Mouse (Mus musculus) lung, embryonic 14.5 days (tissue): ENCODE data around the gene Nradd. TPM values are rescaled to one million over a fixed set of nuclear protein-coding genes. Genes with fewer than 3 reads are reported as not detected.
A peak's percentile ranks its signal among the peaks of the same experiment; 100 is the strongest.

Source experiments
- ATAC-seq: fragments of 200-750 bp; cut with Nextera tagmentation; 2 replicates; pipeline ENCODE4 v1.8.0; 2017; ENCODE audit warnings: mild to moderate bottlenecking, moderate TSS enrichment, moderate library complexity; ENCODE audit not compliant: insufficient read depth
- DNase-seq: peaks from one replicate; pipeline ENCODE4 v3.0.0-alpha.2; 2015
- H3K27ac ChIP-seq: fragments of 300-500 bp; sonication (generic); 2 replicates; pipeline ENCODE4 v1.5.1; 2014; ENCODE audit warnings: low read depth, mild to moderate bottlenecking, moderate library complexity
- H3K27me3 ChIP-seq: fragments of 300-500 bp; sonication (generic); 2 replicates; pipeline ENCODE4 v1.6.1; 2014; ENCODE audit warnings: low read length, control low read depth; ENCODE audit not compliant: insufficient read depth
- H3K36me3 ChIP-seq: fragments of 300-500 bp; sonication (generic); 2 replicates; pipeline ENCODE4 v1.6.1; 2014; ENCODE audit warnings: control low read depth; ENCODE audit not compliant: insufficient read depth
- H3K4me1 ChIP-seq: fragments of 300-500 bp; sonication (generic); 2 replicates; pipeline ENCODE4 v1.6.1; 2014; ENCODE audit warnings: antibody characterized with exemption, control low read depth; ENCODE audit not compliant: insufficient read depth
- H3K4me2 ChIP-seq: fragments of 300-500 bp; sonication (generic); 2 replicates; pipeline ENCODE4 v1.6.1; 2014; ENCODE audit warnings: mild to moderate bottlenecking
- H3K4me3 ChIP-seq: fragments of 300-500 bp; sonication (generic); 2 replicates; pipeline ENCODE4 v1.5.1; 2014; ENCODE audit warnings: low read depth, low read length
- H3K9ac ChIP-seq: fragments of 300-500 bp; sonication (generic); 2 replicates; pipeline ENCODE4 v1.6.1; 2014
- H3K9me3 ChIP-seq: fragments of 300-500 bp; sonication (generic); 2 replicates; pipeline ENCODE4 v1.6.1; 2016; ENCODE audit warnings: low read depth, low read length, control low read depth
- CTCF ChIP-seq: IDR thresholded peaks from 2 replicates; pipeline ENCODE4 v1.5.1; 2016; ENCODE audit warnings: antibody characterized with exemption, low read depth
- WGBS: fragments of 180-500 bp; shearing (Covaris S2); extraction: QIAGEN DNeasy Blood & Tissue Kit; methylation state at CpG from one replicate; pipeline ENCODE4 v1.1.7; 2014; 5-methylcytosine and 5-hydroxymethylcytosine counted together
- polyA plus RNA-seq: library from polyadenylated mRNA; unstranded; fragments of >200 nt; fragmentation: Nextera tagmentation; extraction: Ambion mirVana; gene quantifications from 2 replicates; pipeline ENCODE4 v1.2.1, GENCODE M21; 2014

Nradd gene
- polyA plus RNA-seq, 1 experiment from 2014 or later = 29.9 TPM

DNA sequence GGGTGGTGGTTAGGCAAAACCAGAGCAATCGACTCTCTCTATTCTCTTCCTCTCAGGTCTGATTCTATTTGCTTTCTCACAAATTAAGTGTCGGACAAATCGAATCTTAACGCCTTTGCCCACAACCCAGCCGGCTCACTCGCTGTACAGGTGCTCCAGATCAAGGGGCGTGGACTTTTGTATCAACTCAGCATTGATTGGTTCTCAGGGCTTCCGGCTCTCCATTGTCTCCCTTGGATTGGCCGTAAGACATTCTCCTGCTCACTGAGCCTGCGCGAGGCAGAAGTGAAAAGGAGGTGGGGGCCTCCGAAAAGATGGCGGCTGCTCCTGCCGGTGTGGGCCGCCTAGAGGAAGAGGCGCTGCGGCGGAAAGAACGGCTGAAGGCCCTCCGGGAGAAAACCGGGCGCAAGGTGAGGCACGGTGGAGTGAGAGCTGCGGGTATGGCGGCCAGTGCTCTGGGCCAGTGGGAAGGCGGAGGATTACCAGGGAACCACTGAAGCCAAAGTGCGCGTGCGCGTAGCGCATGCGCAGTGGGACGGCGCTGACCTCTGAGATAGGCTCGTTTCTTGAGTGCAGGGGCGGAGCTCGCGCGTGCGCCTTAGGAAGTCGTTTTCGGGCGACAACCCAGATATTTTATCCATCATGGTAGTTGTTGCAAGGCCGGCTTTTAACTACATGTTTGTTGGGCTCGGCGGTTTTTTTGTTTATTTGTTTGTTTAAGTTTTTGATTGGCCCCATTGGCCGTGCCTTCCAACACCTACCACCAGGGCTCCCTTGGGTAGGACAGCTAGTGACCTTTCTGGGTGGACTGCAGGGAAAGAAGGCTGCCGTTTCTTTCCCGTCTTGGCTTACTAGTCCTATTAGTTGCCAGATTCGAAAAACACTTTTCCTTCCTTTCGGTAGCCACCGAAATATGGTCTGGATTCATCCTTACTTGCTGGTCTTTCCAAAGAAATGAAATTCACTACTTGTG lies 32.3 kb upstream of the Nradd start, which contains the start of gene Ccdc12:
Gene Ccdc12 (plus strand): TSS at position 255 of the 973 bp plus-strand sequence.
- H3K9ac ChIP-seq = peak within 1 kb of the TSS; percentile 74
- H3K4me3 ChIP-seq = peak within 1 kb of the TSS; percentile 67
- ATAC-seq (peak; percentile 94), DNase-seq (peak; percentile 98)
- under 1% methylated on average over 52 of the region's 52 CpGs for WGBS
- peak within 1 kb of the TSS; percentile 89 for H3K27ac ChIP-seq
- peaks cover 16% of the 10 kb centered on the region for H3K4me1 ChIP-seq
- peaks cover 25% of the 10 kb centered on the region for H3K27me3 ChIP-seq
- peak within 1 kb of the TSS; percentile 66 for H3K4me2 ChIP-seq
- no peaks in the 10 kb centered on the region for H3K9me3 ChIP-seq
- H3K36me3 ChIP-seq = peaks cover 4% of the 10 kb centered on the region; the same call in 1 of the 2 replicates
- TF ChIP-seq CTCF = peak; percentile 50

DNA sequence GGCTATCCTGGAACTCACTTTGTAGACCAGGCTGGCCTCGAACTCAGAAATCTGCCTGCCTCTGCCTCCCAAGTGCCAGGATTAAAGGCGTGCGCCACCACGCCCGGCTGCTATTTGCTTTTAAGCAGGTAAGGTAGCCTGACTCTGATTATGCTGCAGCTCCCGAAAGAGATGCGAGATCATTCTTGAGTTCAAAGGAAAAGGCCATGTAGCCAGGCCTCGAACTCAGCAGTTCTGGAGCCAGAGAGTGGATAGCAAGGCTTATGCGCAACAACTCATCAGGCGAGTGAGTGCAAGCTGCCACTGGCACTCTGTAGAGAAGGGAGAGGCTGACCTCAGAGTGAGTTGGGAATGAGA lies 31.4 kb upstream of the Nradd start:
- Histone ChIP-seq H3K27me3 (peaks cover 27% of the 10 kb centered on the region), H3K36me3 (peaks cover 4% of the 10 kb centered on the region; the same call in 1 of the 2 replicates), H3K9ac (no peak overlapping the region), H3K4me1 (peaks cover 16% of the 10 kb centered on the region), H3K27ac (peak overlapping the region; percentile 89), H3K4me3 (peak overlapping the region; percentile 67), H3K9me3 (no peaks in the 10 kb centered on the region), H3K4me2 (peak overlapping the region; percentile 66)
- 74% methylated on average over 10 of the region's 10 CpGs for whole genome bisulfite sequencing
- TF ChIP-seq CTCF = no peak
- ATAC-seq (no peak), DNase-seq (no peak)

DNA sequence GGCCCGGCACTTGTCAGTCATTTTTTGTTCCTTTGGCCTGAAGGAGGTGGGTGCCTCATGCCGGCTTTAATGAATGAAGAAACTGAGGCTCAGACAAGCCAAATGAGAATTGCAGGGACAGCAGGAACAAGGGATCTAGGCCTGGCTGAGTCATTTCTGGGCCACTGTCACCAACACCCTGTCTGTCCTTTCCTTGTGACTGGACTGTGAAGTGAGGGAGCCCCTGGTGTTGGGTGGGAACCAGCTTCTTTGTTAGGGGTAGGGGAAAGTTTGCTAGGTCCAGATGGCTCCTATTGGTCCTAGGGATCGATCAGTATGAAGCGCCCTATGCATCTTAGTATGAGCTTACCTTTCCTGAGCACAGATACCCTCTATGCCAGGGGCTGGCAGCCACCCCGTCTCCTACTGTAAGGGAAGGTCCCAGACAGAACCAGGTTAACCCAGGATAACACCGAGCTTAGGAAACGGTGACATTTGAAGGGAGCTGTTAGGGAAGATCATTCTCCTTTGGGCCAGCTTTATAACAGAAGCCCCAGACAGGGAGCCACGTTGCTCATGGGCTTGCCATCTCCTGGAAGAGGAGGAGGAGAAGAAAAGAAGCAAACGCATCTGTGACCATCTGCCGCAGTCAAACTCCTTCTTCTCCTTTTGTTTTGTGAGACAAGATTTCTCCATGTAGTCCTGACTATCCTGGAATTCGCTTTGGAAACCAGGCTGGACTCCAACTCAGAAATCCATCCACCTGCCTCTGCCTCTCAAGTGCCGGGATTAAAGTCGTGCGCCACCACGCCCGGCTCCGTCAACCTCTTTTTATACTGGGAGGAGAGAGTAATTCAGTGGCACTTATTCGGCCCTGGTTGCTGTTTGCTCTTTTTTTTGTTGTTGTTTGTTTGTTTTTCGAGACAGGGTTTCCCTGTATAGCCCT lies 30.7 kb upstream of the Nradd start:
- no peak overlapping the region for H3K9ac ChIP-seq
- peaks cover 4% of the 10 kb centered on the region; the same call in 1 of the 2 replicates for H3K36me3 ChIP-seq
- no peak for ATAC-seq
- H3K4me1 ChIP-seq = peaks cover 16% of the 10 kb centered on the region
- H3K4me2 ChIP-seq = peak overlapping the region; percentile 94
- no peak for TF ChIP-seq CTCF
- 77% methylated on average over 19 of the region's 19 CpGs for WGBS
- peak overlapping the region; percentile 89; the same call in 1 of the 2 replicates for H3K27ac ChIP-seq
- no peaks in the 10 kb centered on the region for H3K9me3 ChIP-seq
- H3K4me3 ChIP-seq = peak overlapping the region; percentile 59
- H3K27me3 ChIP-seq = peaks cover 27% of the 10 kb centered on the region
- DNase-seq = no peak

DNA sequence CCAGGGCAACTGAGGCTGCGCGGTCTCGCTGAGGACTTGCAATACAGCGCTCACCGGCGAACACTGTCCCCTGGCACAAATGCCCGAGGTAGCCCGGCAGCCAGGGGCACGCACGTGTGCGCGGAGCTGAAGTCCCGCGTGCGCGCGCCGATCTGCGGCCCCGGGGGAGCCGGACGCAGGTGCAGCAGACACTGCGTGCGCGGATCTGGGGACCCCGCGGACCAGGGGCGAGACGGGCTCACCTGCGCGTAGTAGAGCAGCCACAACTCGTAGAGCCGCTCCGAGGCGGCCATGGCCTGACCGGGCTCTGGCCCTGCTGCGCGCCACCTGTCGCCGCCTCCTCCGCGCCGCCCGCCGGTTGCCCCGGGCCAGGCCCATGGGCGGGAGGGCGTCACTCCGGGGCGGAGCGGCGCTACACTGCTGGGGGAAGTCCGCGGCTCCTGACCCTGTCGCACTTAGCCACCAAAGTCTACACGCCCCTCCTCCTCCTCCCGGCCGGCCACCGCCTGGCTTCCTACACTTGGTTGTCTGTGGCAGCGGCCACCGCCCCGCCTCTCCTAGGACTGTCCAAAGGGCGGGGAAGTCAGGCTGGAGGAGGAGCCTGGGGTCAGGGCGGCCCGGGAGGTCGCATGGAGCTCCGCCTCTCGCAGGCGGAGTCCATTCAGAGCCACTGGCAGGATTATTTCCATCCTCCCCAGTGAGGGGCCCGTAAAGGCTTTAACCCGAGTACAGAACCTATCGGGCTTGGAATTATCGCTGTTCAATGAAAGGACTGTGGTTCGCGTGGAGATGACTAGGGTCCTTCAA lies 29.6 kb upstream of the Nradd start, which contains the start of gene Nbeal2:
Gene Nbeal2 (minus strand): TSS at position 507 of the 807 bp plus-strand sequence.
- WGBS = under 1% methylated on average over 73 of the region's 75 CpGs
- Histone ChIP-seq H3K4me1 (peaks cover 16% of the 10 kb centered on the region), H3K9ac (peak within 1 kb of the TSS; percentile 61), H3K27me3 (peaks cover 27% of the 10 kb centered on the region), H3K9me3 (no peaks in the 10 kb centered on the region), H3K36me3 (no peaks in the 10 kb centered on the region), H3K4me2 (peak within 1 kb of the TSS; percentile 94), H3K4me3 (peak within 1 kb of the TSS; percentile 59), H3K27ac (peak within 1 kb of the TSS; percentile 54; the same call in 1 of the 2 replicates)
- ATAC-seq = peak; percentile 82
- peak; percentile 94 for DNase-seq
- TF ChIP-seq CTCF = no peak

DNA sequence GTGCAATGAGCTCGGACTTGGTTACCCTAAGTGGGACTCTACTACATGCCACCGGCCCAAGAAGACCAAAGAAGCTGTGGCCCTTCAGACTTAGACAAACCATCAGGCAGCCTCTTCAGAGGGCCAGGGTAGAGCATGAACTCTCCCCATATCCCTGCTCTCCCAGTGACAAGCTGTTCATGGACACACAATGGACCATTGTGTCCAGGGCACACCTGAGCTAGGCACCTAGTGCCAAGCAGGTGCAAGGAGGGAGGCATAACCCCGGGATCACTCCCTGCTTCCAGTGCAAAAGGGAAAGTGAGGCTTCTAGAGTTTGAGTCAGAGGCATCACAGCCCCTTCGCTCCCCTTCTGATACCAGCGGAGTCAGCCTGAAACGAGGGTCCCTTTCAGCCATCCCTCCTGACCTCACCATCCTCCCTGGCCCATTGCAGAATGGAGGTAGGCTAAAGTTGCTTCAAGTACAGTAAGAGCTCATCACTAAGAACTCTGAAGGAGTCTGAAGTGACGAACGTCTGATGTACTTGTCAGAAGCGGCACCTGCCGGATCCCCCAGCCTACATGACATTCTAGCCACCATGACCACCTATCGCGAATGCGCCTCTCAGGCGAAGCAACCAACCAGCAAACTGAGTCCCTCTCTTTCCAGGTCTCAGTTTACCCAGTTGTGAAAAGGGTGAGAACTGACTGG lies 28.9 kb upstream of the Nradd start:
- 14% methylated on average over 14 of the region's 14 CpGs for WGBS
- Histone ChIP-seq H3K36me3 (no peaks in the 10 kb centered on the region), H3K27ac (no peak overlapping the region; the same call in 1 of the 2 replicates), H3K9me3 (no peaks in the 10 kb centered on the region), H3K27me3 (peaks cover 27% of the 10 kb centered on the region), H3K4me3 (peak overlapping the region; percentile 59), H3K4me2 (peak overlapping the region; percentile 94), H3K4me1 (peaks cover 16% of the 10 kb centered on the region), H3K9ac (peak overlapping the region; percentile 61)
- no peak for TF ChIP-seq CTCF
- ATAC-seq = no peak
- DNase-seq = no peak
